Mouse (Mus musculus) embryonic stem cell, embryonic (primary cell): ENCODE measurements at regions not wholly inside any gene's neighbourhood (a gene's known extent, or its start where the extent isn't known, plus 50 kb on each side); places are given as distances from the start of the nearest gene placed in this dataset.

Experiments
- CTCF ChIA-PET, 4 experiments: fragments of 300-600 bp in 2 of 4; fragments of 350-600 bp in 2 of 4; sonication (Branson Sonifier 250); formaldehyde crosslinking; loops; one replicate each; lab custom pipeline; 2022; ENCODE audit warnings: inconsistent platforms in 2 of 4; lab: Charles Lee
- POLR2A ChIA-PET, 4 experiments: fragments of 300-600 bp in 2 of 4; fragments of 350-600 bp in 2 of 4; sonication (Branson Sonifier 250); formaldehyde crosslinking; loops; one replicate each; lab custom pipeline; 2022; ENCODE audit warnings: antibody characterized with exemption in 4 of 4, inconsistent platforms in 1 of 4; lab: Charles Lee

DNA sequence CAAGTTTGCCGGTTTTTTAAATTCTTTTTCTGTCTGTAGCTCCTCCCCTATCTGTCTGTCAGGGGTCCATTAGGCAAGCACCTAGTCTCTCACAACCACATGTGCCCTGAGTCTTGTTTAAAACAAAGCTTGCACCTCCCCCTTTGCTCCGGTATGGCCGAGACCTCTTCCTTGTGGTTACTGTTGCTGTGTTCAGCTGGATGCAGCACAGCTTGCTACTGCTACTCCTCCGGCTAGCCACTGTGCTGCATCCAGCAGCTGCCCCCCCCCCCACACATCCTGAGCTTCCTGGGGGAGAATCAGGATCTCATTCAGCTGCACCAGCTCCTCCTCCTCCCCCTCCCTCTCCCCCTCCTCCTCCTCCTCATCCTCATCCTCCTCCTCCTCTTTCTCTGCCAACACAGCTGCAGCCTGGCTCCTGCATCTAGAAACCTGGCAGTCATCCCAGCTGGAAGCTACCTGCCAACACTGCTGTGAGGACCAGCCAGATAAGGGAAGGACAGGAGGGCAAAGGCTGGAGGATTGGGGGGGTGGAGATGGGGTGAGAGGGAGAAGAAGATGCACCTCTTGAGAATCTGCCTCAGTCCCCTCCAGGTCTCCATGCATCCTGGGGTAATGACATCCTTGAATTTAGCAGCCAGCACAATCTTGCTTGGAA, 114.8 kb upstream of the Tmem260 start:
- POLR2A ChIA-PET = interaction anchor here in 3 of 4 experiments (0.6 to 5.1 kb wide), 23 partner anchors 7 to 1101 kb away, joined by 3 to 36 read pairs (median 4); partner anchors contain the start of gene Ktn1 (in 1 of the 3)
- CTCF ChIA-PET = interaction anchor here in 2 of 4 experiments (0.5 to 0.9 kb wide), 3 partner anchors 90 to 558 kb away, joined by 3 to 8 read pairs (median 4); no protein-coding TSS in a partner anchor

DNA sequence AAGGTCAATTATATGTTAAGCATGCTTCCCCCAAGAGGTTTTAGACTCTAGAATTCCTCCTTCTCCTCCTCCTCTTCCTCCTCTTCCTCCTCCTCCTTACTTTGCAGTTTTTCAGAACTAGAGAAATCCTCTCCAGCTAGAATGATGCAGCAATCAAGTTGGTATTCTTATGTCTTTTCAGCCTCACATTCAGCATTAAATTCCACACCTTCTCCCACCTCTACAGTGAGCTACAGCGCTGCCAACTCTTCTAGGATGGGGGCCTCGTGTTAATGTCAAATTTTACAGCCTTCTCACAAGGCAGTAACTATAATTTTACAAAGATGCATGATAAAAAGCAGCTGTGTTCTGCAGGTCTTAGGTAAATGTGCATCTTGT, 114.3 kb upstream of the Tmem260 start:
- CTCF ChIA-PET = interaction anchor here in 1 of 4 experiments (0.6 to 0.9 kb wide), 2 partner anchors 90 to 557 kb away, joined by 3 to 4 read pairs; no protein-coding TSS in a partner anchor
- POLR2A ChIA-PET = interaction anchor here in 2 of 4 experiments (0.6 to 2.8 kb wide), 10 partner anchors 8 to 684 kb away, joined by 3 to 12 read pairs (median 5); partner anchors contain the start of gene Ktn1 (in 1 of the 2)

DNA sequence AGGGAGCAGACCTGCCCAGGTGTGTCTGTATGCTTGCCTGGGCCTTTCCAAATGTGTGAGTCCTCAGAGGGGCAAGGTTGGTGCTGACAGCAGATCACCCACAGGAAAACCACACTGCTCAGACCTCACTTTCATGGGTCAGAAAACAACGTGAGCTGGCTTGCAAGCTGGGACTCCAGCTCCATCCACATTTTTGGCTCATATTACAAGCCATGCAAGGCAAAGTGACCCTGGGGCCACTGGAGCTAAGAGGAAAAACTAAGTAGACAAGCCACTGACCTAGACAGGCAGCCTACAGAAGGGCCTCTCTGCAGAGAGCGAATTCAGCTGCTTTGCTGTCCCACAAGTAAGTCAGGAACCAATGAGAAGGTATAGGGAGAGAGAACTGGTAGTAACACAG, 113.7 kb upstream of the Tmem260 start:
- ChIA-PET CTCF (no interaction called here), POLR2A (interaction anchor here in 1 of 4 experiments (1.1 to 2.8 kb wide), 3 partner anchors 8 to 25 kb away, joined by 3 to 9 read pairs (median 5); no protein-coding TSS in a partner anchor)

DNA sequence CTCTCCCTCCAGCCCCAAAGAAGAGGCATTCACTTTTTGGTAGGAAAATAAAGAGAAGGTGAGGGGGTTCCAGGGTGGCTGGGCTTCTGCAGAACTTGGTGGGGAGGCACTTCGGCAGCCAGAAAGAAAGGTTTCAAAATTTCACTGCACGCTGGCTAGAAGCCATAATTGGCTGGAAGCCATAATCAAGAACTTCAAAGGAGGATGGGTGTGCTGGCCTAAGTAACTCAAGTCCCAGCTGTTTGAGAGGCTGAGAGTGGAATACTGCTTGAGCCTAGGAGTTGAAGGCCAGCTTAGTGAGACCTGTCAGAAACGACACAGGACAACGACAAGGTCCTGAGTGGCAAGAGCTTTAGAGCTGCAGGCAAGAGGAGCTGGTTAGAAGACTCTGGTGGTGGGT, 113.3 kb upstream of the Tmem260 start:
- POLR2A ChIA-PET = interaction anchor here in 2 of 4 experiments (0.6 to 2.8 kb wide), 6 partner anchors 7 to 683 kb away, joined by 3 to 9 read pairs (median 4); no protein-coding TSS in a partner anchor
- CTCF ChIA-PET = no interaction called here

DNA sequence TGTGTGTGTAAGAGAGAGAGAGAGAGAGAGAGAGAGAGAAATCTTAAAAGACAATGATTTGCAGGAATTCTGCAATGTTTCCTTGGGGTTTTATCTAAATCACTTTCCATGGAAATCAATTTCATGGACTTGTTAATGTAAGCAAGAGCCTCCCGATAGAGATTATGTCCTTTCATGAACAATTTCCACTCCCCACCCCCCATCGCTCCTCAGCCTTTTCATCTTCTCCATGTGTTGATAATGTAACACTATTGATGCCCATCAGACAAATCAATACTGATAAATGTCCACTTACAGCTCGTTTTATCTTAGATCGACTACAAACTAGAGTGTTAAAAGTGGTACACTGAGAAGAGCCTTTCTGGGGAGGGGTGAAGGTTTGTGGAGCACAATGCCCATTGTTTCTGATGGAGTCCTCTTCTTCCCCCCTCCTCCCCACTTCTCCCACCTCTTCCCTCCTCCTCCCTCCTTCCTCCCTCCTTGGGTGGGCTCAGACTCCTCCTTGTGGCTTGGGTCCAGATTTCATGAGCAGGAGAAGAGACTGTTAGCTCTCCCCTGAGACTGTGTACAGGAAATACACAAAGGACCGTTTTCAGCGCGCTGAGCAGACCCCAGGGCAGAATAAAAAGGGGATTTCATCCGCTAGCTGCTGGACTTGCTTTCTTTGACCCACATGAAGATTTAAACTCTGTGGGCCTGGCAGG, 111.7 kb upstream of the Tmem260 start:
- POLR2A ChIA-PET = interaction anchor here in 3 of 4 experiments (0.6 to 2.8 kb wide), 5 partner anchors 23 to 684 kb away, joined by 3 to 9 read pairs (median 3); no protein-coding TSS in a partner anchor

DNA sequence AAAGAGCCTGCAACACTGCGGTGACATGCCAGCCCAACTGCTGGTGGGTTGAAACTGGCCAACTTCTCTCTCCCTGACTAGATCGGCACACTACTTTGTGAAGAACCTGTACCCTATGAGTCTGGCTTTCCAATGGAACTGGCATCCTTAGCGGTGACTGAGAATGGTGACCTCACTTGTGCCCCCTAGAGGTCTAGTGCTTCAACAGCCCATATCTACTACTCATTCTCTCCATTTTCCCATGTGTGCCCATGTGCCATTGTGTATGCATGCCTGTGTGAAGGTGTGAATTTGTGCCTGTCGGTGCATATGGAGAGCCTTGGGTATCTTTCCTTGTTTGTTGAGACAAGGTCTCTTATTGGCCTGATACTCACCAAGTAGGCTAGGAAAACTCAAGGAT, 106.5 kb upstream of the Tmem260 start:
- ChIA-PET POLR2A (interaction anchor here in 2 of 4 experiments (1.1 to 5.2 kb wide), 5 partner anchors 7 to 17 kb away, joined by 3 to 36 read pairs (median 5); no protein-coding TSS in a partner anchor), CTCF (no interaction called here)

More for the DNA sequence above, 111.7 kb upstream of the Tmem260 start:
- CTCF ChIA-PET = interaction anchor here in 2 of 4 experiments (0.5 to 0.6 kb wide), 2 partner anchors 9 to 760 kb away, joined by 3 read pairs; no protein-coding TSS in a partner anchor

DNA sequence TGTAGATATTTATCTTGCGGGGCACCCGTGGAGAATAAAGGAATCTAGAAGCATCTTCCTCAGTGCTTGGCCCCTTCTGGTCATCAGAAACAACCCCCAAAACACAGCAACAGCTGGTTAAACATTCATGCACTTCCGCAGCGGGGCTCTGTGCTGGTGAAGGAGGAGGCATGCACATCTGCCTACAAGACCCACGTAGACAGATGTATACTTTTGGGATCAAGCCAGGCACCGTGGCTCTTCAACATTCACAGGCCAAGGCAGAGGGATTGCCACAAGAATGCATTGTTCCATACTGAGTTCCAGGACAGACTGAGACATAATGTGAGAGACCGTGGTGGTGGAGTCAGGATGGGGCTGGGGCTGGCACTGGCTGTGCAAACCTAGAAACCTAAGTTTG, 103.0 kb upstream of the Tmem260 start:
- ChIA-PET CTCF (no interaction called here), POLR2A (interaction anchor here in 1 of 4 experiments (0.8 kb wide), 1 partner anchor 9 kb away, joined by 3 read pairs; no protein-coding TSS in a partner anchor)

DNA sequence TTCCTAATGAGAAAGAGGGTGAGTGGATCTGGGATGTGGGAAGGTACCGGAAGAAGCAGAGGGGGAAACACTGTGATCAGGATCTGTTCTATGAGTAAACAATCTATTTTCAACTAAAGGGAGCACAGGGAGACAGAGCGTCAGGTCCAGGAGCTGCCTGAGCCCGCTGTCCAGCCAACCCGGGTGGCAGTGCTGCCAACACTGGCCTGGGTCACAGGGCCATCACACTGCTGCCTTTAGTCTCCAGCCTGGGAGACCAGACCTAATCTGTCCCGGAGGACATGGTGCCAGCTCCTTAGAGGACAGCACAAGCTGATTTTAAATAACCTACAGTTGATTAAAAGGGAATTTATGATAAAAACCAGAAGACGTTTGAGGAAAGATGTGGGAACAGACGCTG, 100.0 kb upstream of the Tmem260 start:
- ChIA-PET POLR2A (interaction anchor here in 1 of 4 experiments (1.2 kb wide), 1 partner anchor 8 kb away, joined by 4 read pairs; no protein-coding TSS in a partner anchor), CTCF (no interaction called here)

DNA sequence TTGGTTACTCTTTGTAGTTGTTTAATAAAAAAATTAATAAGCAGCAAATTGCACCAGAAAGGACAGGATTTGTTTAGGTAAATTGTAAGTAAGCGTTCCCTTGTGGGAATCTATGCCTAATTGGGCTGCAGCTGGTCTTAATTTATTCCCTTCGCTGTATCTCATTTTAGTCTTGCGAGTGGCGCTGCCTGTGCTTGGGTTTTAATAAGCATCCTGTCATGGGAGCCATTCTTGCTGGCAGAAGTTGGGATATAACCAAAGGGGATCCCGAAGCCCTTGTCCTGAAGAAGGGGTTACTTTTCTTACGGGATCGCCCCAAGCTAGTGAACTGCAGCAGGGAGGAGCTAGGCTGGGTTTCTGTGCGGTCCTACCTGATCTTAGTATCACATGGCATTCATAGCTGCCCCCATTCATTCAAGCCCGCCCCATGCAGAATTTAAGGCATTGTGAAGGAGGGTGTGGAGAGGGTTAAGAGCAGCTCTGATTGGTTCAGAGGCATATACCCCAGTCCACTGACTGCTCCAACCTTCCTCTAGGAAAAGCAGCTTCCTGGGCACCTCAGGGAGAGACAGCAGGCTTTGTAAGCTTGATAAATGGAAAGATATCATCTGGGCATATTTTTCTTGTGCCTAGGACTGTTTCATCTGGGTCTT, 96.4 kb upstream of the Tmem260 start:
- POLR2A ChIA-PET = interaction anchor here in 3 of 4 experiments (0.9 to 1.3 kb wide), 3 partner anchors 12 to 47 kb away, joined by 4 to 5 read pairs (median 4); no protein-coding TSS in a partner anchor
- CTCF ChIA-PET = interaction anchor here in 1 of 4 experiments (0.5 kb wide), 1 partner anchor 652 kb away, joined by 3 read pairs; no protein-coding TSS in a partner anchor

DNA sequence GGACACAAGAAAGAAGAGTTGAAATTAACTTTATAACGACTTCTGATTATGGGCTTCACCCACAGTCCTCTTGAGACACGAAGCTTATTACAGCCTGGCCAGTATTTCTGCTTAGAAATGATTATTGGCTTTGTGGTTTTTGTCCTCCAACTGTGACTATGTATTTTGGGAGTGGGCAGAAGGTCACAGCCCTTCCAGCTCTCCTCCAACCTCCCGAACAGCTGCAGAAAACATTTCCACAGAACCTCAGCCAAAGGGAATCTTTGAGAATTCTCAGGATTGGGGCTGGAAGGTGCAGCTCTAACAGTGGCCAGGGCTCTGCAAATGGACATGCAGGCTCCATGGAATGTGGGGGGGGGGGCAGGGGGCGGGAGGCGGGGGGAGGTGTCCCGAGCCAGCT, 94.3 kb upstream of the Tmem260 start:
- CTCF ChIA-PET = interaction anchor here in 1 of 4 experiments (0.6 kb wide), 1 partner anchor 426 kb away, joined by 3 read pairs; no protein-coding TSS in a partner anchor
- POLR2A ChIA-PET = interaction anchor here in 2 of 4 experiments (0.6 to 1.4 kb wide), 5 partner anchors 8 to 185 kb away, joined by 3 to 7 read pairs (median 3); no protein-coding TSS in a partner anchor

DNA sequence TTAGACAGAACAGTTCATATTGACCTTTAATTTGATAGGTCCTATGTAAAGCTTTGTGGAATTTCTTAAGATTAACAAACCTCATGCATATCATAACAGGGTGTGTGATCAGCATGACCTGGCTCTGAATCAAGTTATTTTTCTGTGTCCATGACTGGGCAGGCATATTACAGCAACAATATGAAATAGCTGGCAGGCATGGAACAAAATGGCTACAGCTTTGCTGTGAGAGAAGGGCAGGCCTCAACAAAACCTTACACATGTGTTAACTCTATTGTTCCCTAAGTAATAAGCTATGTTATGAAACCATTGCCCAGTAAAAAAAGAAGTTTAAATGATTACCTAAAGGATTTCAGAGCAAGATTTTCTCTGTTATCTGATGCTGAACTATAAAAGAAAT, 93.1 kb upstream of the Tmem260 start:
- CTCF ChIA-PET = no interaction called here
- POLR2A ChIA-PET = interaction anchor here in 1 of 4 experiments (0.6 to 2.8 kb wide), 4 partner anchors 9 to 497 kb away, joined by 3 to 12 read pairs (median 4); no protein-coding TSS in a partner anchor

DNA sequence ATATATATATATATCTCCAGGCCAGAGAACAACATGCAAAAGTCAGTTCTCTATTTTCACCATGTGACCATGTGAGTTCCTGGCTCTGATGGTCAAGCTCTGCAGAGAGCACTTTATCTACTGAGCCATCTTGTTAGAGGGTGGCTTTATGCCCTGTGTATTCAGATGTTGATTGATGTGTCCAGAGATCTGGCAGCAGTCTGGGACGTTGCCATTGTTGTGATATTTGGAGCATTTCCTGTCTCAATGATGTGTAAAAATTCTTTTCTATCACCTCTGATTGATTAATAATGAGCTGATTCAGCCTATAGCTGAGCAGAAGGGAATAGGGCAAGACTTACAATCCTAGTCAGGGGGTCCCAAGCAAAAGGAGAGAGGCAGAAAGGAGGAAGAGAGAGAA, 91.7 kb upstream of the Tmem260 start:
- ChIA-PET POLR2A (interaction anchor here in 2 of 4 experiments (0.9 to 4.0 kb wide), 8 partner anchors 9 to 782 kb away, joined by 3 to 22 read pairs (median 4); no protein-coding TSS in a partner anchor), CTCF (interaction anchor here in 1 of 4 experiments (0.7 to 1.7 kb wide), 2 partner anchors 14 to 820 kb away, joined by 3 to 4 read pairs; no protein-coding TSS in a partner anchor)

DNA sequence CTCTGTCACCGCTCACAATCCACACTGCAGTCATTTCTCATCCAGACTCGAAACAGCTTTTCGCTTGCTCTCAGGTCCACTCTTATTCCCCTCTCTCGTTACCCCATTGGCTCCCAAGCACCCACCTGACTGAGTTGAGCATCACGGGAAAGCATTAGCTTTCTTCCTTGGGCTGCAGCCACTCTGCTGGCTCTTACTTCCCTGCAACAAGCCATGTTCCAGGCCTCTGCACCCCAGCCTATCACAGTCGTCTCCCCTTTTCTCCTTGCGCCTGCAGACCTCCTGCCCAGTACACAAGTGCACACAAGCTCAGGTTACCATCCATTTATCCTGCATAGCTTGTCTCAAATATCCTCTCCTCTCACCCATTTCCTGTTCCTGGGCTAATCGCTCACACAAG, 88.5 kb upstream of the Tmem260 start:
- POLR2A ChIA-PET = interaction anchor here in 1 of 4 experiments (1.8 to 4.0 kb wide), 2 partner anchors 19 to 25 kb away, joined by 9 to 22 read pairs; no protein-coding TSS in a partner anchor
- CTCF ChIA-PET = interaction anchor here in 2 of 4 experiments (0.5 to 1.3 kb wide), 8 partner anchors 9 to 765 kb away, joined by 3 read pairs; no protein-coding TSS in a partner anchor

DNA sequence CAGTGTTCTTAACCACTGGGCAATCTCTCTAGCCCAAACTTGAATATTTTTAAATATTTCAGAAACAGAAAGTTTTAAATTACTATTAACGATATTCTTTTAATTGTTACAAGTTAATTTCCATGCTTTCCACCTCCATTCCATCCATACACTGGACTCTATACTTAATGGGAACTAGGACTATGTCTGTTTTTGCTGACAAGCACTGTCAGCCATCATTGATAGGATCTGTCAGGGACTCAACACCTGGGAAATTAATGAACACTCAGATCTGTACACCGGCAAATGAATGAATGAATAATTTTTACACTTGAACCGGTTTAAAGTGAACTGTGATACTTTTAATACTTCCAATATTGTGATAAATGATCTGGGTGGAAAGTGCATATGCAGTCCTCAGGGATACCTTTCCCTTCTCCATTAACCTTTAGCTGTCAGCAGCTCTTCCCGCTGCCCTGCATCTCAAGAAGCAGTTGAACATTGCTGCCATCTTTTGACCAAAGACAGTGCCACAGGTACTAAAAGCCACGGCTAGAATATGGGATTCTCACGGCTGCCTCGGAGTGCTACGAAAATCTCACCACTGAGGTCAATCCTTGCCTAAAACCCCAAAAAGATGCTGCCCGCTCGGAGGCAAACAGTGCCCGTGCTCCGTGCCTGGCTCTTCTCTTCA, 87.3 kb upstream of the Tmem260 start:
- ChIA-PET POLR2A (no interaction called here), CTCF (interaction anchor here in 3 of 4 experiments (0.5 to 1.2 kb wide), 6 partner anchors 31 to 679 kb away, joined by 3 to 7 read pairs (median 4); no protein-coding TSS in a partner anchor)

DNA sequence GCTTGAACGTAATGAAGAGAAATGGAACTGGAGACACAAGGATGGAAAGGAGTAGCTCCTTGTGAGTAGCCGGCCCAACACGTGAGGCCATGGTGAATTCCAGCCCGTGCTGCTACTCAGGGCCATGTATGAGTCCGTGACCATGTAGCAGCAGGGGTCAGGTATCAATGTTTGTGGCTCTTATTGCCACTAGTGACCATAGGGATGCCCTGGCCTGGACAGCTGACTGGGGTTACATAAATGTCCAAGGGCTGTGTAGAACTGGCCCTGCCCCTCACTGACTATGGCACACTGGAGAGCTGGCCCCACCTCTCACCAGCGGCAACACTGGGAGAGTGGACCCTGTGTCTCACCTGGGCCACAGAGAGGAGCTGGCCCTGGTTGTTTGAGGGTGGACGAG, 84.1 kb upstream of the Tmem260 start:
- POLR2A ChIA-PET = no interaction called here

DNA sequence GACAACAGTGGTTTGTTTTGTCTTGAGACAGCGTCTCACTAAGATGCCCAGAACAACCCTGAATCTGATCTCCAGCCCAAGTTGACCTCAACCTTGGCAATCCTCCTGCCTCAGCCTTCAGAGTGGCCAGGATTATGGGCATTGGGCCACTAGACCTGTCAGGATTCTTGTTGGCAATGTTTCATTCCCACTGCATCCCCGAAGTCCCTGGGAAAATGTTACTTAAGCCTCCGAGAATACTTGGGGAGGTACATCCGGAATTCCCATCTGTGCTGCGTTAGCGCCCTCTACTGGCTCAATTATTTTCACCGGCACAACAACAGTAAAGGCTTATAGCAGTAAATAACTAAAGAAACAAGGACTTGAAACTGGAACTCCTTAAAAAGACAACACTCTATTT, 78.9 kb upstream of the Tmem260 start:
- CTCF ChIA-PET = interaction anchor here in 2 of 4 experiments (0.5 to 1.7 kb wide), 9 partner anchors 9 to 791 kb away, joined by 3 to 8 read pairs (median 3); no protein-coding TSS in a partner anchor
- POLR2A ChIA-PET = interaction anchor here in 2 of 4 experiments (0.7 to 1.1 kb wide), 4 partner anchors 36 to 1231 kb away, joined by 3 to 10 read pairs (median 4); no protein-coding TSS in a partner anchor

More for the DNA sequence above, 84.1 kb upstream of the Tmem260 start:
- CTCF ChIA-PET = interaction anchor here in 1 of 4 experiments (0.6 kb wide), 1 partner anchor 21 kb away, joined by 4 read pairs; no protein-coding TSS in a partner anchor

DNA sequence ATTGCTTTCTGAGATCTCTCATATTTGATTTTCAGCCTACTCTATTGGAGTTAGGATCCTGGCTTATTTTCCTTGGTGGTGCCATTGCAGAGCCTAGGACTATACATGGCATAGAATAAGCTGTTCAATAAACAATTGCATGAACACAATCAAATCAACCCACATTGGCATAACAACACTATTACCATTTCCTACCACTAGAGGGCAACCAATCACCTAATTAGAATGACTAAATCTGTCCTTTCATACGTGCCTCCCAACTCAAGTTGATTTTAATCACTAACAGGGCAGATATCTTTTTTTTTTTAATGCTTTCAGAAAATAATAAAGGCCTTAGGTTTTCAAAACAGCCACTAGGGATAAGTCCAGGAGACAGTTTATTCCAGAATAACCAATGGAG, 75.6 kb upstream of the Tmem260 start:
- CTCF ChIA-PET = interaction anchor here (0.5 to 4.0 kb wide), 11 partner anchors 81 to 748 kb away, joined by 3 to 36 read pairs (median 4); no protein-coding TSS in a partner anchor
- POLR2A ChIA-PET = interaction anchor here in 2 of 4 experiments (0.7 to 0.8 kb wide), 2 partner anchors 236 to 1225 kb away, joined by 3 read pairs; no protein-coding TSS in a partner anchor
